Mouse (Mus musculus) kidney, postnatal 0 days (tissue): Measurements from ENCODE around the gene Ttll5. TPM values are rescaled to one million over a fixed set of nuclear protein-coding genes. Genes with fewer than 3 reads are reported as not detected.
A peak's percentile ranks its signal among the peaks of the same experiment; 100 is the strongest.

Source experiments
- ATAC-seq: fragments of 200-750 bp; cut with Nextera tagmentation; replicated peaks from 2 replicates; pipeline ENCODE4 v1.8.0; 2017; ENCODE audit warnings: low read depth, moderate number of reproducible peaks, moderate TSS enrichment, moderate library complexity; ENCODE audit not compliant: low FRiP score
- DNase-seq: peaks from one replicate; pipeline ENCODE4 v3.0.0-alpha.2; 2016; ENCODE audit warnings: low spot score
- H3K27ac ChIP-seq: fragments of 300-500 bp; sonication (generic); 2 replicates; pipeline ENCODE4 v1.5.1; 2014; ENCODE audit warnings: mild to moderate bottlenecking
- H3K27me3 ChIP-seq: fragments of 300-500 bp; sonication (generic); 2 replicates; pipeline ENCODE4 v1.6.1; 2014; ENCODE audit warnings: low read length, mixed read lengths; ENCODE audit not compliant: insufficient read depth
- H3K36me3 ChIP-seq: fragments of 300-500 bp; sonication (generic); 2 replicates; pipeline ENCODE4 v1.6.1; 2014; ENCODE audit warnings: low read length, mixed read lengths; ENCODE audit not compliant: insufficient read depth
- H3K4me1 ChIP-seq: fragments of 300-500 bp; sonication (generic); replicated peaks from 2 replicates; pipeline ENCODE4 v1.6.1; 2014; ENCODE audit warnings: antibody characterized with exemption, low read length, mixed read lengths; ENCODE audit not compliant: insufficient read depth
- H3K4me2 ChIP-seq: fragments of 300-500 bp; sonication (generic); 2 replicates; pipeline ENCODE4 v1.6.1; 2014; ENCODE audit warnings: mild to moderate bottlenecking, low read length, moderate library complexity, mixed read lengths
- H3K4me3 ChIP-seq: fragments of 300-500 bp; sonication (generic); replicated peaks from 2 replicates; pipeline ENCODE4 v1.5.1; 2014; ENCODE audit warnings: low read depth, low read length
- H3K9ac ChIP-seq: fragments of 300-500 bp; sonication (generic); 2 replicates; pipeline ENCODE4 v1.6.1; 2014; ENCODE audit warnings: low read depth, low read length
- H3K9me3 ChIP-seq: fragments of 300-500 bp; sonication (generic); replicated peaks from 2 replicates; pipeline ENCODE4 v1.6.1; 2016; ENCODE audit warnings: low read length, inconsistent platforms, mixed read lengths
- CTCF ChIP-seq: IDR thresholded peaks from 2 replicates; pipeline ENCODE4 v1.5.1; 2016; ENCODE audit warnings: antibody characterized with exemption, low read depth, mild to moderate bottlenecking, moderate library complexity
- WGBS: fragments of 180-500 bp; shearing (Covaris S2); extraction: QIAGEN DNeasy Blood & Tissue Kit; methylation state at CpG from one replicate; pipeline ENCODE4 v1.1.7; 2014; 5-methylcytosine and 5-hydroxymethylcytosine counted together
- polyA plus RNA-seq: library from polyadenylated mRNA; unstranded; fragments of >200 nt; fragmentation: Nextera tagmentation; extraction: Ambion mirVana; gene quantifications from 2 replicates; pipeline ENCODE4 v1.2.1, GENCODE M21; 2015

The Ttll5 gene
- polyA plus RNA-seq, 1 experiment from 2014 or later, result 6.8 TPM

DNA sequence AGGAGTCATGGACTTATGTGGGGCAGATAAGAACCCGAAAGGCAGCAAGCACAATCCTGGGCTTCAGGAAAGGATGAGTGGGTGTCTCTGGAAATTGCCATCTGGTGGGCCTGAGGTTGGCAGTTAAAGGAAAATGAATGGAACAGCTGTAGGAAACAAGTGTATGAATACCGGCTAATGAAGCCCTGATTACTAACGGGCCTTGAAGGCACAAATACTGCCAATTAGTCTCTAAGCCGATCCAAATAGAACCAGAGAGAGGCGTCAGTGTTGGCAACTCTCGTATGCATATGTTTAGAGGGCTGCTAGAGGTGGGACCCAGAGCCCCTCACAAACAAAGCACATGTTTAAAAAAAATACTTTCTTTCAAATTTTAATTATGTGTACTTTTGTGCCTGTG, 247.0 kb downstream of the Ttll5 start:
- Histone ChIP-seq H3K4me3 (no peak overlapping the region), H3K36me3 (0 out of 2 replicates have a peak, but pooled peaks cover 4% of the 10 kb centered on the region), H3K9me3 (no peaks in the 10 kb centered on the region), H3K27me3 (no peaks in the 10 kb centered on the region), H3K4me1 (peaks cover 7% of the 10 kb centered on the region; the same call in 1 of the 2 replicates), H3K27ac (no peak overlapping the region), H3K4me2 (no peak overlapping the region), H3K9ac (no peak overlapping the region)
- 93% methylated on average over 6 of the region's 6 CpGs for WGBS
- no peak for TF ChIP-seq CTCF
- no peak for DNase-seq
- ATAC-seq, result no peak

DNA sequence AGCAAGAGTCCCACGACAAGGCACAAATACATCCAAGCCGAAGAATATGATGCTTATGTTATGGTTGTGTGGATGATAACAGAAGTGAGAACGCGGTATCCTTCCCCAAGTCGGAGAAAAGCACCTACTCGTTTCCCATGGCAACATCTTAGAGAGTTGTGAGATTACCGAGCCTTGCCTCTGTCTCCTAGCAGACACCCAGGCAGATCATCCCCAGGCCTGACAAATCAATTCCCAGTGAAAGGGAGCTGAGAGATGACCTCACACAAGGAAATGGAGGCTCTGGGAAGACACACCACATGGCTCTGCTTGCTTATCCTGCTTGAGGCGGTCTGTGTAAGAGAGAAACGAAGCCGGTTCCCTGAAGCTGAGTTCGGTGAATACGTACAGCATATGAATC, 250.2 kb downstream of the Ttll5 start:
- H3K36me3 ChIP-seq, result no peaks in the 10 kb centered on the region
- no peak for TF ChIP-seq CTCF
- DNase-seq (no peak), ATAC-seq (no peak)
- H3K4me1 ChIP-seq, result peaks cover 7% of the 10 kb centered on the region; the same call in 1 of the 2 replicates
- no peak overlapping the region for H3K27ac ChIP-seq
- H3K4me3 ChIP-seq, result no peak overlapping the region
- no peak overlapping the region for H3K4me2 ChIP-seq
- H3K9me3 ChIP-seq, result no peaks in the 10 kb centered on the region
- 92% methylated on average over 12 of the region's 12 CpGs for WGBS
- H3K9ac ChIP-seq, result no peak overlapping the region
- H3K27me3 ChIP-seq, result no peaks in the 10 kb centered on the region

DNA sequence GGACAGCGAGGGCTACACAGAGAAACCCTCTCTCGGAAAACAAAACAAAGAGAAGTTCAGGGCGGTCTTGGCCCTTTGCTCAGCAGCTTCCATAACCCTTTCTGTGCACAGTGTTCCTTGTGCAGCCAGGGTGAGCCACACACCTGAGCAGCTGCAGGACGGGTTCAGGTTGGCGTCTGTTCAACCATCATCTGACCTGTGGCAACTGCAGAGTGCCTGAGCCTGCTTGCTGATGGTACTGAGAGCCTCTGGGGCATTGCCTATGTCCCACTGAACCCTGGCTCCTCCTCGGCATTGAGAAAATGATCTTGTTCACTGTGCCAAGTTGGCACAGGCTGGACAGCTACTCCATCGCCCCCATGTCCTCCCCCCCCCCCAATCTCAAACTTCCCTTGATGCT, 250.9 kb downstream of the Ttll5 start:
- peaks cover 7% of the 10 kb centered on the region; the same call in 1 of the 2 replicates for H3K4me1 ChIP-seq
- H3K4me3 ChIP-seq, result no peak overlapping the region

DNA sequence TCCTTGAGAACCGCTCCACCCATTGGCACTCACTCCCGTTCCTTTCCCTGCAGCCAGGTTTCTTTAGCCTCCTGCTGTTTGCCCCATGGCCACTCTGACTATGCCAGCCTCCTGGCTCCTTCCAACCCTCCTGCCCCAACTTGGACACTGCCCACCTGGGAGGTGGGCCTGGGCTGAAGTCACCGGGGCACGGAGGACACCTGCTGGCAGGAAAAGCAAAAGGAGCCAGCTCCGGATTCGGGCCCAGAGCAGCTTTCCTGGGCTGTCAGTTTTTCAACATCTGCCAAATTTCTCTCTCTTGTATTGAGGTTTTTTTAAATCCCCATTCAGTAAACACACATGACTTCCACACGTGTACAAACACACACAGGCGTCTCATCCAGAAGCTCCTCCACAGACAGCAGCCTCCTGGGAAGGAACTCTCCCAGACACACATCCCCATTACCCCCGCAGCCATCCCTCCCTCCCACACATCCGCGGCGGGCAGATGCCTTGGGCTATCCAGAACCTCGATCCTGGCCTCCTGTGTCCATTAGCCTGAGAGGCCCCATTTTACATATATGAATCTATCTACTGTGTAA, 252.0 kb downstream of the Ttll5 start:
- no peak overlapping the region for H3K9ac ChIP-seq
- WGBS, result 10% methylated on average over 13 of the region's 13 CpGs
- ATAC-seq (peak; percentile 18; the same call in 1 of the 2 replicates), DNase-seq (peak; percentile 58)
- no peak overlapping the region for H3K27ac ChIP-seq
- peaks cover 7% of the 10 kb centered on the region; the same call in 1 of the 2 replicates for H3K4me1 ChIP-seq
- peak overlapping the region; percentile 84 for H3K4me2 ChIP-seq
- no peaks in the 10 kb centered on the region for H3K9me3 ChIP-seq
- peak overlapping the region; percentile 52 for H3K4me3 ChIP-seq
- TF ChIP-seq CTCF, result peak; percentile 70
- H3K27me3 ChIP-seq, result no peaks in the 10 kb centered on the region
- H3K36me3 ChIP-seq, result no peaks in the 10 kb centered on the region

More for the DNA sequence above, 250.9 kb downstream of the Ttll5 start:
- Histone ChIP-seq H3K36me3 (no peaks in the 10 kb centered on the region), H3K9me3 (no peaks in the 10 kb centered on the region), H3K9ac (no peak overlapping the region), H3K27ac (no peak overlapping the region), H3K27me3 (no peaks in the 10 kb centered on the region), H3K4me2 (peak overlapping the region; percentile 16; the same call in 1 of the 2 replicates)
- no peak for TF ChIP-seq CTCF
- no peak for ATAC-seq
- no peak for DNase-seq
- WGBS, result 84% methylated on average over 7 of the region's 7 CpGs

DNA sequence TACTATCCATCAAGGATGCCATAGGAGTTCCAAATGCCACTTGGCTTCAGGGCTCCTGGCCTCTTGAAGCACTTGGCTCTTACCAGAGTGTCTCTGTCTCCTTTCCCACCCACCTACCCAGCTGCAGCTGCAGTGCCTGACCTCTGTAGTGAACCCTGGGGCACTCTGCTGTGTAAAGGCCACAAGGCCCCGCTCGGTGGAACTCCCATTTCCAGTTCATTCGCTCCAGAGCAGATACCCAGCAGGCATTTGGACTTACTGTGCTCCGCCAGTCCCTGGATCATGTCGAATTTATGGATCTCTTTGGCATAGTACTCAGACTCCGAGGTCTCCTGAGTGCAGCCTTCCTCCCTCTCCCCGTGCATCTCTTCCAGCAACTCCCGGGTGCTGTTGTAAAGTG, 252.9 kb downstream of the Ttll5 start:
- ATAC-seq, result no peak
- 23% methylated on average over 8 of the region's 8 CpGs for WGBS
- H3K4me1 ChIP-seq, result peaks cover 7% of the 10 kb centered on the region; the same call in 1 of the 2 replicates
- H3K27ac ChIP-seq, result no peak overlapping the region
- H3K27me3 ChIP-seq, result no peaks in the 10 kb centered on the region
- no peak for TF ChIP-seq CTCF
- H3K9ac ChIP-seq, result peak overlapping the region; percentile 66; the same call in 1 of the 2 replicates
- no peaks in the 10 kb centered on the region for H3K9me3 ChIP-seq
- H3K36me3 ChIP-seq, result no peaks in the 10 kb centered on the region
- peak overlapping the region; percentile 52 for H3K4me3 ChIP-seq
- H3K4me2 ChIP-seq, result peak overlapping the region; percentile 84
- peak; percentile 44 for DNase-seq

DNA sequence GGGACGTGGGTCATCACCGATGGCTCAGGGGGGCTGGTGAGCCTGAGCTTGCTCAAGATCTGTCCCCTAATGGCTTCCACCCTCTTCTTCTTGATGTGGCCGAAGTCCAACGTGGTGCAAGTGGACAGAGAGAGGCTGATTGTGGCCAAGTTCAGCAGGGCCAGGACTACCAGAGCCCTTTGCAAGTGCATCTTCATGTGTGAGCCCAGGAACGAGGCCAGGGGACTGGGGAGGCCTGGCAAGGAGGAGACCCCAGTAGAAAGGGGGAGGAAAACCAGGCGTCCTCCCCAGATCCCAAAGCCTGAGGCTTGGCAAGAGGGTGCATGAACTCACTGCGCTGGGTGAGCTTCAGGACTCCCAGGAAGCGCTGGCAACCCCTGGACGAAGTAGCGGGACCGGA, 253.3 kb downstream of the Ttll5 start:
- no peak for TF ChIP-seq CTCF
- Histone ChIP-seq H3K4me2 (peak overlapping the region; percentile 84), H3K4me3 (peak overlapping the region; percentile 52), H3K9ac (peak overlapping the region; percentile 66; the same call in 1 of the 2 replicates), H3K27ac (no peak overlapping the region), H3K36me3 (no peaks in the 10 kb centered on the region), H3K9me3 (no peaks in the 10 kb centered on the region), H3K27me3 (no peaks in the 10 kb centered on the region), H3K4me1 (peaks cover 7% of the 10 kb centered on the region; the same call in 1 of the 2 replicates)
- 16% methylated on average over 11 of the region's 11 CpGs for WGBS
- DNase-seq, result peak; percentile 16
- ATAC-seq, result no peak

DNA sequence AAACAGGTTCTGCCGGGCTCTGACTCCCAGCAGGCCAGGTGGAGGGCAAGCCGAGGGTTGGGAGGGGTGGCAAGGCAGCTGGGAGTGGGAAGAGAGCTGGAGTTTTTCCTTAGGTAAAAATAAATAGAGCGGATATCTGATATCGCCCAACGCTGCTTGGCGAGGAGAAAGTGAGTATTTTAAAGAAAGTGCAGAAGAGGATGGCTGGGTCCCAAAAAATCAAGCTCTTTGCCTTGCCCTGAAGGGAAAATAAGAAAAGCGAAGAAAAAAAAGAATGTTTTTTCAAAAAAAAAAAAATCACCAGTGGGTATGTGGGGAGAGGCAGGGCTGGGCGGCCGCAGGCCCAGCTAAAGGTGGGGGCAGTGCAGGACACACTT, 253.7 kb downstream of the Ttll5 start:
- DNase-seq, result no peak
- peak overlapping the region; percentile 66; the same call in 1 of the 2 replicates for H3K9ac ChIP-seq
- H3K4me2 ChIP-seq, result peak overlapping the region; percentile 84
- TF ChIP-seq CTCF, result no peak
- no peaks in the 10 kb centered on the region for H3K27me3 ChIP-seq
- WGBS, result 15% methylated on average over 9 of the region's 9 CpGs
- no peaks in the 10 kb centered on the region for H3K9me3 ChIP-seq
- H3K27ac ChIP-seq, result peak overlapping the region; percentile 83
- no peaks in the 10 kb centered on the region for H3K36me3 ChIP-seq
- peak overlapping the region; percentile 52 for H3K4me3 ChIP-seq
- peaks cover 9% of the 10 kb centered on the region; the same call in 1 of the 2 replicates for H3K4me1 ChIP-seq
- no peak for ATAC-seq
